In the genomic region with DNA sequence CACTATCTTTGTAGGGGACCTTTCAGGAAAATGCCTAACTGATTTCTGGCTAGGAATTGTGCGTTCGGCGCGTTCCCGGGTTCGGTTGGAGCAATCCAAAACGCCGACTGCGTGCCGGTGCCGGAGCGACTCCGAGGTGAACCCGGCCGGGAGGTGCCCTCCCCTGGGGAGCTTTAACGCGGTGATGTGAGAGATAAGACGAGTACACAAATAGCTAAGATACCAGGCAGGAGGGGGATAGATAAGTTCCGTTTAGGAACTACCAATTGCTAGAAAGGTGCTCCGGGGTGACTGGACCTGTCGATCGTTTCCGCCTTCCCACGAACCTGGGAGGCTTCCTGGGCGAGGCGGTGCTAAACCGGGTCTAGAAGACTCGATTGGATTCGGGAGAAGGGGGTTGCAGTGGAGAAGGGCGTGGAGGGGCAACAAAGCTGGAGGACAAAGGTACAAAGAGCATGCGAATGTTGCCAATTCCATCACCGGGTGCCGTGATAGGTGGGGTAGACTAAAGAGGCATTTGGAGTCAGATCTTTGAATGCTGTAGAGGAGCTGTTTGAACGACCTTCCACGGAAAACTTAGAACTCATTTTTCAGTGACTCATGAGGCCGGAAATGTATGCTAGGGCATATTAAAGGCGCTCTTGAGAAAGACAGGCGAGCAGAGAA, we compare ENCODE assay signal across 8 mouse cellular contexts. TPM values are rescaled to one million over a fixed set of nuclear protein-coding genes. Genes with fewer than 3 reads are reported as not detected.
DNase-seq lines count a peak whose midpoint lies in the region; ATAC-seq and TF ChIP-seq lines count a peak whose summit lies in the region.

No protein-coding gene starts in this region.

- DNase-seq in 3134 (ENCODE audit: extremely low read depth, insufficient read length, low spot score): peak; percentile 73
- DNase-seq in Muller cell, postnatal 12 days (ENCODE audit: inconsistent ontology term): peak; percentile 64
- peak; percentile 55 to 61 for DNase-seq in cerebellum, postnatal 10 days
- DNase-seq in gastrocnemius, adult 2 months: peak; percentile 54
- DNase-seq in hindlimb bud, embryonic 11.5 days (ENCODE audit: extremely low spot score, low read depth, low spot score): peak; percentile 10

- H3K4me2 ChIP-seq in limb, embryonic 15.5 days: peak overlapping the region; percentile 76
- H3K4me2 ChIP-seq in midbrain, embryonic 15.5 days: peak overlapping the region; percentile 62
- peak overlapping the region; percentile 71 for H3K4me2 ChIP-seq in stomach, embryonic 15.5 days

- H3K4me1 ChIP-seq in limb, embryonic 15.5 days: peaks cover 13% of the 10 kb centered on the region
- peaks cover 26% of the 10 kb centered on the region for H3K4me1 ChIP-seq in midbrain, embryonic 15.5 days
- H3K4me1 ChIP-seq in stomach, embryonic 15.5 days: peaks cover 5% of the 10 kb centered on the region; the same call in 1 of the 2 replicates

- under 1% methylated on average over 38 of the region's 38 CpGs for WGBS in limb, embryonic 15.5 days
- under 1% methylated on average over 38 of the region's 38 CpGs for WGBS in midbrain, embryonic 15.5 days
- WGBS in stomach, embryonic 15.5 days: under 1% methylated on average over 38 of the region's 38 CpGs

- H3K27ac ChIP-seq in gastrocnemius, adult 2 months: peak overlapping the region; percentile 98
- H3K27ac ChIP-seq in limb, embryonic 15.5 days: peak overlapping the region; percentile 96
- peak overlapping the region; percentile 95 for H3K27ac ChIP-seq in midbrain, embryonic 15.5 days
- H3K27ac ChIP-seq in stomach, embryonic 15.5 days: peak overlapping the region; percentile 93

- no peaks in the 10 kb centered on the region; the same call in 1 of the 2 replicates for H3K36me3 ChIP-seq in limb, embryonic 15.5 days
- H3K36me3 ChIP-seq in midbrain, embryonic 15.5 days (replicated peaks): 0 out of 2 replicates have a peak, but pooled peaks cover 2% of the 10 kb centered on the region
- H3K36me3 ChIP-seq in stomach, embryonic 15.5 days: no peaks in the 10 kb centered on the region

- no peak for TF ChIP-seq CTCF in gastrocnemius, adult 2 months (IDR thresholded peaks at IDR 0.05)

- H3K9me3 ChIP-seq in limb, embryonic 15.5 days: no peaks in the 10 kb centered on the region
- H3K9me3 ChIP-seq in midbrain, embryonic 15.5 days: no peaks in the 10 kb centered on the region
- H3K9me3 ChIP-seq in stomach, embryonic 15.5 days: no peaks in the 10 kb centered on the region

- H3K4me3 ChIP-seq in gastrocnemius, adult 2 months: peak overlapping the region; percentile 80
- peak overlapping the region; percentile 79 for H3K4me3 ChIP-seq in limb, embryonic 15.5 days
- H3K4me3 ChIP-seq in midbrain, embryonic 15.5 days: peak overlapping the region; percentile 81
- H3K4me3 ChIP-seq in stomach, embryonic 15.5 days (replicated peaks): peak overlapping the region; percentile 95

- no peak for ATAC-seq in limb, embryonic 15.5 days (ENCODE audit: insufficient number of reproducible peaks, low FRiP score, low TSS enrichment, low read depth)
- ATAC-seq in midbrain, embryonic 15.5 days (replicated peaks): peak; percentile 13; the same call in 1 of the 2 replicates
- ATAC-seq in stomach, embryonic 15.5 days (ENCODE audit: insufficient read depth, low FRiP score, low read depth): peak; percentile 45; the same call in 1 of the 2 replicates

- H3K27me3 ChIP-seq in limb, embryonic 15.5 days: no peaks in the 10 kb centered on the region
- no peaks in the 10 kb centered on the region for H3K27me3 ChIP-seq in midbrain, embryonic 15.5 days (replicated peaks)
- H3K27me3 ChIP-seq in stomach, embryonic 15.5 days (replicated peaks): no peaks in the 10 kb centered on the region

- intact Hi-C loops in gastrocnemius, adult 2 months (cut with DNase I): loop anchor here (5.0 kb wide), 1 partner anchor 48 kb away; no protein-coding TSS in a partner anchor

- peak overlapping the region; percentile 90 for H3K9ac ChIP-seq in limb, embryonic 15.5 days
- H3K9ac ChIP-seq in midbrain, embryonic 15.5 days: peak overlapping the region; percentile 95
- peak overlapping the region; percentile 89 for H3K9ac ChIP-seq in stomach, embryonic 15.5 days

RNA-seq across cellular contexts. Expression of a gene that starts 1.0 kb away (rescaled TPM):
- total RNA-seq in gastrocnemius, adult 2 months (2021): 100 to 1,000 TPM; 191 to 193 TPM
- 20.5 and 26.9 TPM in 2 replicates for polyA plus RNA-seq in limb, embryonic 15.5 days (2015; fragmentation: Nextera tagmentation; extraction: Ambion mirVana)
- 53.1 and 54.5 TPM in 2 replicates for polyA plus RNA-seq in midbrain, embryonic 15.5 days (2015; fragmentation: Nextera tagmentation; extraction: Ambion mirVana)
- polyA plus RNA-seq in stomach, embryonic 15.5 days (2015; fragmentation: Nextera tagmentation; extraction: Ambion mirVana): 30.6 and 31.4 TPM in 2 replicates

RNA-seq across cellular contexts. Expression of a gene that starts 15.8 kb away (rescaled TPM):
- total RNA-seq in gastrocnemius, adult 2 months (2021): under 1 TPM in 1 of 2 experiments, not detected in 1; 0.15 TPM
- polyA plus RNA-seq in limb, embryonic 15.5 days (2015; fragmentation: Nextera tagmentation; extraction: Ambion mirVana): 1.0 and 2.1 TPM in 2 replicates
- polyA plus RNA-seq in midbrain, embryonic 15.5 days (2015; fragmentation: Nextera tagmentation; extraction: Ambion mirVana): 0.19 and 0.56 TPM in 2 replicates
- polyA plus RNA-seq in stomach, embryonic 15.5 days (2015; fragmentation: Nextera tagmentation; extraction: Ambion mirVana): 1.4 and 1.7 TPM in 2 replicates

Comparison
In these comparisons a context has a peak if more than half of its experiments do, and no peak if none do; other contexts are left out.
1. DNase-seq: peak in every context shown above with its lines; median percentile 73 in 3134; 64 in Muller cell, postnatal 12 days; 58 in cerebellum, postnatal 10 days; 54 in gastrocnemius, adult 2 months; 10 in hindlimb bud, embryonic 11.5 days.